Mouse (Mus musculus) brain, embryonic 14.5 days (tissue): Measurements from ENCODE around the gene Fam171a1.

ENCODE experiments used
- CTCF ChIP-seq: fragments of 200-500 bp; IDR thresholded peaks from 2 replicates; pipeline ENCODE4 v1.5.1; 2012; ENCODE audit warnings: inconsistent platforms, mild to moderate bottlenecking, moderate library complexity, borderline replicate concordance; ENCODE audit not compliant: insufficient read depth, insufficient read length; ENCODE audit errors: extremely low read depth
- POLR2A ChIP-seq: fragments of 200-500 bp; IDR thresholded peaks from 2 replicates; pipeline ENCODE4 v1.6.1; 2012; ENCODE audit warnings: mild to moderate bottlenecking, inconsistent platforms, borderline replicate concordance; ENCODE audit not compliant: poor library complexity, insufficient read depth, insufficient read length, severe bottlenecking; ENCODE audit errors: extremely low read depth

GRCm38 (mm10) chr2:3273349-3273748, 159.3 kb downstream of the Fam171a1 start:
- TF ChIP-seq CTCF (no peak), POLR2A (no peak)
